In the genomic region with DNA sequence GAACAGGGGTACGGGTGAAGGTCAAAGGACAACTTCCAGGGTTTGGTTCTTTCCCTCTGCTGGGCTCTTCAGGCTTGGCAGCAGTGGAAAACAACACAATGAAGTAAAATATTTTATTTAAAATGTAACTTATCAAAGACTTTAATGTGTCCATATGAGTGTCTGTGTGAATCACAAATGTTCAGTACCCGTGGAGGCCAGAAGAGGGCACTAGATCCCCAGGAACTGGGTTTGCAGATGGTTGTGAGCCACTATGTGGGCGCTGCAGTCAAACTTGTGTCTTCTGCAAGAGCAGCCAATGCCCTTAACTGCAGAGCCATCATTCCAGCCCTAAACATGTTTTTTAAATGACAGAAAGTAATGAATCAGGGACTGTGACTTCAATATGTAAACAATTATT, we compare ENCODE assay signal across 8 mouse cellular contexts.
DNase-seq lines count a peak whose midpoint lies in the region; ATAC-seq and TF ChIP-seq lines count a peak whose summit lies in the region.

No protein-coding gene starts in this region.

- no peaks in the 10 kb centered on the region for H3K4me1 ChIP-seq in hindbrain, postnatal 0 days (ENCODE audit: insufficient read depth, low read length)
- no peaks in the 10 kb centered on the region for H3K4me1 ChIP-seq in hindbrain, embryonic 16.5 days (ENCODE audit: control insufficient read depth, insufficient read depth, low read depth, low read length)
- no peaks in the 10 kb centered on the region for H3K4me1 ChIP-seq in E14TG2a.4 (replicated peaks; ENCODE audit: low read depth, low read length)
- no peaks in the 10 kb centered on the region for H3K4me1 ChIP-seq in heart, embryonic 10.5 days

- no peak overlapping the region for H3K27ac ChIP-seq in hindbrain, postnatal 0 days
- H3K27ac ChIP-seq in hindbrain, embryonic 16.5 days (ENCODE audit: low read depth, low read length): no peak overlapping the region
- no peak overlapping the region for H3K27ac ChIP-seq in heart, embryonic 10.5 days

- peak; percentile 43; the same call in 1 of the 2 replicates for TF ChIP-seq CTCF in hindbrain, postnatal 0 days (IDR thresholded peaks at IDR 0.05; ENCODE audit: low read depth)
- TF ChIP-seq CTCF in E14TG2a.4 (conservative IDR thresholded peaks at IDR 0.05; ENCODE audit: low read length): peak; percentile 58

- no peaks in the 10 kb centered on the region for H3K27me3 ChIP-seq in hindbrain, postnatal 0 days (ENCODE audit: insufficient read depth, low read length)
- H3K27me3 ChIP-seq in hindbrain, embryonic 16.5 days (replicated peaks; ENCODE audit: control insufficient read depth, insufficient read depth, low read length): no peaks in the 10 kb centered on the region
- H3K27me3 ChIP-seq in E14TG2a.4 (ENCODE audit: insufficient read depth, low read length): peaks cover 3% of the 10 kb centered on the region; the same call in 1 of the 2 replicates
- no peaks in the 10 kb centered on the region for H3K27me3 ChIP-seq in heart, embryonic 10.5 days (ENCODE audit: insufficient read depth, poor library complexity, severe bottlenecking)

- WGBS in hindbrain, postnatal 0 days: 74% methylated on average over 3 of the region's 3 CpGs
- 70% methylated on average over 3 of the region's 3 CpGs for WGBS in hindbrain, embryonic 16.5 days
- 70% methylated on average over 3 of the region's 3 CpGs for WGBS in heart, embryonic 10.5 days

- no peaks in the 10 kb centered on the region for H3K36me3 ChIP-seq in hindbrain, postnatal 0 days (ENCODE audit: insufficient read depth, low read length)
- H3K36me3 ChIP-seq in hindbrain, embryonic 16.5 days (ENCODE audit: control insufficient read depth, insufficient read depth, low read length): no peaks in the 10 kb centered on the region
- H3K36me3 ChIP-seq in E14TG2a.4 (ENCODE audit: insufficient read depth, low read length): no peaks in the 10 kb centered on the region
- no peaks in the 10 kb centered on the region for H3K36me3 ChIP-seq in heart, embryonic 10.5 days

- DNase-seq in hindbrain, postnatal 0 days (ENCODE audit: low spot score): no peak
- peak; percentile 12 for DNase-seq in adrenal gland, postnatal 25 days
- peak; percentile 23 for DNase-seq in lung, postnatal 10 days
- no peak for DNase-seq in frontal cortex, postnatal 10 days (ENCODE audit: low spot score in 2 of 2)
- no peak for DNase-seq in cerebellum, adult 9-11 months
- DNase-seq in heart, embryonic 10.5 days (ENCODE audit: low spot score): no peak

- H3K4me2 ChIP-seq in hindbrain, postnatal 0 days (ENCODE audit: low read depth, low read length): no peak overlapping the region
- H3K4me2 ChIP-seq in hindbrain, embryonic 16.5 days (ENCODE audit: low read length): no peak overlapping the region

- H3K9ac ChIP-seq in hindbrain, postnatal 0 days (replicated peaks; ENCODE audit: low read length): no peak overlapping the region
- H3K9ac ChIP-seq in hindbrain, embryonic 16.5 days (ENCODE audit: low read depth, low read length): no peak overlapping the region

- ATAC-seq in hindbrain, postnatal 0 days: no peak
- no peak for ATAC-seq in hindbrain, embryonic 16.5 days

- H3K4me3 ChIP-seq in hindbrain, postnatal 0 days (ENCODE audit: low read length): no peak overlapping the region
- H3K4me3 ChIP-seq in hindbrain, embryonic 16.5 days (ENCODE audit: low read length): no peak overlapping the region
- H3K4me3 ChIP-seq in E14TG2a.4 (replicated peaks; ENCODE audit: low read length): no peak overlapping the region
- H3K4me3 ChIP-seq in heart, embryonic 10.5 days: no peak overlapping the region

- H3K9me3 ChIP-seq in hindbrain, postnatal 0 days (ENCODE audit: low read length): no peaks in the 10 kb centered on the region
- no peaks in the 10 kb centered on the region for H3K9me3 ChIP-seq in hindbrain, embryonic 16.5 days (ENCODE audit: control insufficient read depth, low read length)
- no peaks in the 10 kb centered on the region for H3K9me3 ChIP-seq in E14TG2a.4 (ENCODE audit: low read length)
- H3K9me3 ChIP-seq in heart, embryonic 10.5 days: no peaks in the 10 kb centered on the region

Comparison
In these comparisons a context has a peak if more than half of its experiments do, and no peak if none do; other contexts are left out.
1. DNase-seq: peak in adrenal gland, postnatal 25 days (single experiment) and lung, postnatal 10 days (single experiment); none in hindbrain, postnatal 0 days (single experiment), frontal cortex, postnatal 10 days (0 of 2), cerebellum, adult 9-11 months (single experiment) and heart, embryonic 10.5 days (single experiment).